Mouse (Mus musculus): ENCODE data around the gene Gm10073. TPM values are rescaled to one million over a fixed set of nuclear protein-coding genes. Genes with fewer than 3 reads are reported as not detected.

Gm10073 gene
- polyA plus RNA-seq, 1 experiment from 2014 or later, result 5.7 TPM

- Histone ChIP-seq H3K4me3 (no peak overlapping the region), H3K36me3 (no peaks in the 10 kb centered on the region), H3K27ac (replicated peaks) (no peak overlapping the region), H3K27me3 (no peaks in the 10 kb centered on the region), H3K9ac (no peak overlapping the region), H3K9me3 (no peaks in the 10 kb centered on the region), H3K4me1 (replicated peaks) (no peaks in the 10 kb centered on the region; the same call in 1 of the 2 replicates), H3K4me2 (no peak overlapping the region)
- 81% methylated on average over 11 of the region's 11 CpGs for WGBS
- no peak for ATAC-seq (ENCODE audit: low FRiP score, low read depth)
Observed at GRCm38 (mm10) chr8:106541002-106541401, 32.3 kb downstream of the Gm10073 start.

- no peak for ATAC-seq (ENCODE audit: low FRiP score, low read depth)
- Histone ChIP-seq H3K4me3 (no peak overlapping the region), H3K27ac (replicated peaks) (no peak overlapping the region), H3K36me3 (no peaks in the 10 kb centered on the region), H3K9me3 (no peaks in the 10 kb centered on the region), H3K4me1 (replicated peaks) (no peaks in the 10 kb centered on the region; the same call in 1 of the 2 replicates), H3K9ac (no peak overlapping the region), H3K4me2 (no peak overlapping the region), H3K27me3 (no peaks in the 10 kb centered on the region)
- WGBS, result 34% methylated on average over 5 of the region's 5 CpGs
Observed at GRCm38 (mm10) chr8:106539193-106539592, 34.1 kb downstream of the Gm10073 start.

GRCm38 (mm10) chr8:106535448-106535847 is 37.8 kb downstream of the Gm10073 start:
- H3K9me3 ChIP-seq, result no peaks in the 10 kb centered on the region
- H3K27me3 ChIP-seq, result no peaks in the 10 kb centered on the region
- no peak overlapping the region for H3K9ac ChIP-seq
- H3K36me3 ChIP-seq, result no peaks in the 10 kb centered on the region
- no peaks in the 10 kb centered on the region; the same call in 1 of the 2 replicates for H3K4me1 ChIP-seq (replicated peaks)
- 71% methylated on average over 4 of the region's 4 CpGs for WGBS
- H3K27ac ChIP-seq (replicated peaks), result no peak overlapping the region
- no peak overlapping the region for H3K4me2 ChIP-seq
- no peak for ATAC-seq (ENCODE audit: low FRiP score, low read depth)
- H3K4me3 ChIP-seq, result no peak overlapping the region

GRCm38 (mm10) chr8:106534449-106534848 is 38.8 kb downstream of the Gm10073 start:
- Histone ChIP-seq H3K27ac (replicated peaks) (no peak overlapping the region), H3K27me3 (no peaks in the 10 kb centered on the region), H3K9me3 (no peaks in the 10 kb centered on the region), H3K4me1 (replicated peaks) (no peaks in the 10 kb centered on the region; the same call in 1 of the 2 replicates), H3K4me2 (no peak overlapping the region), H3K36me3 (no peaks in the 10 kb centered on the region), H3K9ac (no peak overlapping the region), H3K4me3 (no peak overlapping the region)
- 40% methylated on average over 6 of the region's 6 CpGs for WGBS
- ATAC-seq (ENCODE audit: low FRiP score, low read depth), result no peak

GRCm38 (mm10) chr8:106533709-106534108 is 39.6 kb downstream of the Gm10073 start:
- WGBS, result 79% methylated on average over 7 of the region's 7 CpGs
- Histone ChIP-seq H3K4me2 (no peak overlapping the region), H3K9ac (no peak overlapping the region), H3K36me3 (no peaks in the 10 kb centered on the region), H3K4me3 (no peak overlapping the region), H3K27me3 (no peaks in the 10 kb centered on the region), H3K9me3 (no peaks in the 10 kb centered on the region), H3K4me1 (replicated peaks) (no peaks in the 10 kb centered on the region), H3K27ac (replicated peaks) (no peak overlapping the region)
- no peak for ATAC-seq (ENCODE audit: low FRiP score, low read depth)

GRCm38 (mm10) chr8:106530566-106530965 is 42.7 kb downstream of the Gm10073 start:
- Histone ChIP-seq H3K4me2 (no peak overlapping the region), H3K4me1 (replicated peaks) (no peaks in the 10 kb centered on the region), H3K9ac (no peak overlapping the region), H3K9me3 (no peaks in the 10 kb centered on the region), H3K4me3 (no peak overlapping the region), H3K27me3 (no peaks in the 10 kb centered on the region), H3K27ac (replicated peaks) (no peak overlapping the region), H3K36me3 (no peaks in the 10 kb centered on the region)
- WGBS, result 80% methylated on average over 4 of the region's 4 CpGs
- ATAC-seq (ENCODE audit: low FRiP score, low read depth), result no peak

GRCm38 (mm10) chr8:106529885-106530482 is 43.3 kb downstream of the Gm10073 start:
- Histone ChIP-seq H3K27ac (replicated peaks) (no peak overlapping the region), H3K36me3 (no peaks in the 10 kb centered on the region), H3K9ac (no peak overlapping the region), H3K4me1 (replicated peaks) (no peaks in the 10 kb centered on the region), H3K4me3 (no peak overlapping the region), H3K4me2 (no peak overlapping the region), H3K27me3 (no peaks in the 10 kb centered on the region), H3K9me3 (no peaks in the 10 kb centered on the region)
- no peak for ATAC-seq (ENCODE audit: low FRiP score, low read depth)
- 94% methylated on average over 10 of the region's 10 CpGs for WGBS

- H3K4me3 ChIP-seq, result no peak overlapping the region
- H3K9me3 ChIP-seq, result no peaks in the 10 kb centered on the region
- H3K4me1 ChIP-seq (replicated peaks), result no peaks in the 10 kb centered on the region
- ATAC-seq (ENCODE audit: low FRiP score, low read depth), result no peak
- 88% methylated on average over 9 of the region's 9 CpGs for WGBS
- no peak overlapping the region for H3K9ac ChIP-seq
- no peaks in the 10 kb centered on the region for H3K36me3 ChIP-seq
- no peak overlapping the region for H3K4me2 ChIP-seq
- H3K27ac ChIP-seq (replicated peaks), result no peak overlapping the region
- no peaks in the 10 kb centered on the region for H3K27me3 ChIP-seq
Observed at GRCm38 (mm10) chr8:106528596-106529249, 44.5 kb downstream of the Gm10073 start.

- H3K27me3 ChIP-seq, result no peaks in the 10 kb centered on the region
Observed at GRCm38 (mm10) chr8:106527241-106528036, 45.8 kb downstream of the Gm10073 start.

GRCm38 (mm10) chr8:106526725-106527124 is 46.5 kb downstream of the Gm10073 start:
- Histone ChIP-seq H3K4me1 (replicated peaks) (no peaks in the 10 kb centered on the region), H3K4me3 (no peak overlapping the region), H3K27me3 (no peaks in the 10 kb centered on the region), H3K9ac (no peak overlapping the region), H3K27ac (replicated peaks) (no peak overlapping the region), H3K9me3 (no peaks in the 10 kb centered on the region), H3K4me2 (no peak overlapping the region), H3K36me3 (no peaks in the 10 kb centered on the region)
- ATAC-seq (ENCODE audit: low FRiP score, low read depth), result no peak
- WGBS, result 62% methylated on average over 6 of the region's 6 CpGs

More at GRCm38 (mm10) chr8:106527241-106528036, 45.8 kb downstream of the Gm10073 start:
- WGBS, result 89% methylated on average over 9 of the region's 9 CpGs
- Histone ChIP-seq H3K36me3 (no peaks in the 10 kb centered on the region), H3K4me1 (replicated peaks) (no peaks in the 10 kb centered on the region), H3K27ac (replicated peaks) (no peak overlapping the region), H3K4me2 (no peak overlapping the region), H3K9me3 (no peaks in the 10 kb centered on the region), H3K4me3 (no peak overlapping the region), H3K9ac (no peak overlapping the region)
- ATAC-seq (ENCODE audit: low FRiP score, low read depth), result no peak
